Mouse (Mus musculus) liver, postnatal 0 days (tissue): ENCODE data around the gene Smc5.

Experiments
- CTCF ChIP-seq: sonication (generic); IDR thresholded peaks from 2 replicates; pipeline ENCODE4 v1.5.1; 2016; ENCODE audit warnings: antibody characterized with exemption, low read depth
- EP300 ChIP-seq: IDR thresholded peaks from 2 replicates; pipeline ENCODE4 v1.6.1; 2016; ENCODE audit warnings: antibody characterized with exemption, low read depth, mild to moderate bottlenecking

DNA sequence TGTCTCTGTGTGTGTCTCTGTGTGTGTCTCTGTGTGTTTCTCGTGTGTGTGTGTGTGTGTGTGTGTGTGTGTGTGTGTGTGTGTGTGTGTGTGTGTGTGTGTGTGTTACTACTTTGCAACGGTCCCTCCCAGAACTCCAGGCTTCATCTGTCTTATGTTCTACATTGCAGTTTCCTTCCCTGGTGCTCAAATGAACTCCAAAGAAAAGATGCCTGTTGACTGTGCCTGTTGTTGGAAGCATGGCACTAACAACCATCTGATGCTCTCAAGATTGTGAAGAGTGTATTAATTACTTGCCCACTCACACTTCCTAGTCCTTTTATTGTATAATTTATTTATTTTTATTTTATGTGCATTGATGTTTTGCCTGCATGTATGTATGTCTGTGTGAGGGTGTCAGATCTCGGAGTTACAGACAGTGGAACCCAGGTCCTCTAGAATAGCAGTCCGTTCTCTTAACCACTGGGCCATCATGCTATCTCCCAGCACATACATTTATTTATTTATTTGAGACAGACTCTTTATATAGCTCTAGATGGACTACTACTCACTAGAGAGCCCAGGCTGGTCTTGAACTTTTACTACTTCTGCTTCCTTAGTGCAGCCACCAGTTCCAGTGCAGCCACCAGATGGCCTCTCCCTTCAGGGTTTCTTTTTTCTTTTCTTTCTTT is 492 bp upstream of the Smc5 start:
- no peak for TF ChIP-seq CTCF
- TF ChIP-seq EP300 = no peak
